Mouse (Mus musculus) gastrocnemius, adult 18-20 months (tissue): ENCODE data around the gene Pkhd1. TPM values are rescaled to one million over a fixed set of nuclear protein-coding genes. Genes with fewer than 3 reads are reported as not detected.
"Not testable (repeated sequence)": the region's sequence is repeated elsewhere in the genome, so short reads cannot be mapped to it uniquely, and the experiment has no call there.

Source experiments
- DNase-seq: peaks from one replicate; pipeline ENCODE4 v3.0.0; 2021; ENCODE audit warnings: low spot score
- total RNA-seq, 2 experiments: library from RNA; stranded (reverse); gene quantifications; 2 replicates each; pipeline ENCODE4 v1.2.3; 2021

Gene Pkhd1
- total RNA-seq, 2 experiments from 2014 or later = 0.05 to 0.09 TPM

GRCm38 (mm10) chr1:20301631-20302030, 316.2 kb downstream of the Pkhd1 start:
- no peak for DNase-seq

DNA sequence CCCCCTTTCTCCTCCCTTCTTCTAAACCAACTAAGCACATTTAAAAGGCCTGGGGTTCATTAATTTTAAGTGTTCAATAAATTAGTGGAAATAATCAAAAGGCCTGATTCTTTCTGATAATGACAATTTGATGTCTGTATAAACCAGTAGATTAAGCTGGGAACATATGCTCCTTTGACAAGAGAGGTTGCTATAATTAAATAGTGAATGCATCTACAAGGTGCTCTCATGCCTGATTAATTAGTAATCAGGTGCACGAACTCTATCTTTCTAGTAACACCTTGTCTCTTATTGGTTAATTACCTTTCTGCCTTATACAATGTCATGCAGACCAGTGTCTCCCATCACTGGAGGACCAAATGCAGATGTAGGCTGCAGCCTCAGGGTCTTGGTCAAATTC, 329.2 kb downstream of the Pkhd1 start:
- no peak for DNase-seq

GRCm38 (mm10) chr1:20260403-20260802, 357.5 kb downstream of the Pkhd1 start:
- DNase-seq = no peak

DNA sequence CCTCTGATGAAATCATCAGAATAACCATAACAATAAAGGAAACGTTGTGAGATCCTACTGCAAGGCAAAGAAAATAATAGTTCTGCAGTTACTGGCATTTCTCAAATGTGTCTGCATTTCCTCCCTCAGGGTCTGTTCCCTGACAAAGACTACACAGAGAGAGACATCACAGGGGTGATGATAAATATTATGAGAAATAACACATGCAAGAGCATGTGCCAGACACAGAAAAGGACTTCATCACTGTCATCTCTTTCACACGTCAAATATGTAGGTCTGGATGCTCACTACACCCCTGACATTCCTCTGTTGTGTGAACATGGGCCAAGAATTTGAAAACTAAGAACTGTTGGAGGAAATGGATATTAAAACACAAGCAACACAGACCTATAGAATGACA, 369.7 kb downstream of the Pkhd1 start:
- DNase-seq = no peak

DNA sequence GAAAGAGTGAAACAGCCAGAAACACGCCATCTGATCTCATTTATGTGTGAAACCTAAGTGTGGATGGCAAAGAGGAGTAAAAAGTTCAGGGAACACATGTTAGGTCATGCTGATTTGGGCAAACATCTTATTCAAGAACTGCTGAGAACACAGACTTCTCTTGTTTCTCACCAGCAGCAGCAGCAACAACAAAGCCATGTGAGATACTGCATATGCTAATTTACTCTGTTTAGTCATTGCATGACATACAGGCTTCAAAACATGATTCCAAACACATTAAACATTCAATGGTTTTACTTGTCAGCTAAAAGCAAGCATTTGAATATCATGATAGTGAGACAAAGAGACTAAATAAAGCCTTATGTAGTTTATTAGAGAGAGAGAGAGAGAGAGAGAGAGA, 401.2 kb downstream of the Pkhd1 start:
- no peak for DNase-seq

GRCm38 (mm10) chr1:20190444-20190843, 427.4 kb downstream of the Pkhd1 start:
- DNase-seq = no peak

- no peak for DNase-seq
Measured at GRCm38 (mm10) chr1:20180157-20180556, 437.7 kb downstream of the Pkhd1 start.

DNA sequence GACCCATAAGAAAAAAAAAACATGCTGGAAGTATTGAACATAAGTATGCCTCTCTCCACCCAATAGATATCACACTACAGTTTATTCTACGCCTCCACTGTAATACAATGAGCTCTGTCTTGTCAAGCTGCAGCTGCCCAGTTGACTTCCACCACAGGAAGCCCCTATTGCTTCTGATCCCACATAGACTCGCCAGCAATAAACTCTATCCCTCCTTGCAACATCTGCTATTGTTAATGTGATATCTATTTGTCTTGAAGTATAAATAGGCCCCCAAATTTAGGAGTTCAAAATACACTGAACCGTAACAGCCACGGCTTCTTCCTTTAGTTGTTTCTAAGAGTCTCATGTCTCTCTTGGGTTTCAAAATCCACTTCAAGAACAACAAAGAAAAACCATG, 446.7 kb downstream of the Pkhd1 start:
- no peak for DNase-seq

DNA sequence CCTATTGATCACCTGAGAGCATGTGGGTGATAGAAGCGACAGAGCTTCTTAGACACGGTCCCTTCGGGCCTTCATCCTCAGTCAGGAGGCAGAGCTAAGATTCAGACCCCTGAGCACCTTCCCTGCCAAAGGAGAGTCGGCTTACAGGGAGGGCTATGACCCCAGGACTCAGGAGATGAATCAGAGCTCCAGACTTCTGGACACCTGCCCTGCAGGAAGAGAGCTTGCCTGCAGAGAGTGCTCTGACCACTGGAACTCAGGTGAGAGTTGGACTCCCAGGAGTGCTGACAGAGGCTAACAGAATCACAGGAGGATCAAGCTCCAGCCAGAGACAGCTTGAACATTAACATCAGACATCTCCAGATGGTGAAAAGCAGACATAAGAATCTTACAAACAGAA, 467.2 kb downstream of the Pkhd1 start:
- not testable (repeated sequence) for DNase-seq

GRCm38 (mm10) chr1:20150016-20150415, 467.8 kb downstream of the Pkhd1 start:
- no peak for DNase-seq

- no peak for DNase-seq
Measured at GRCm38 (mm10) chr1:20136205-20136604, 481.7 kb downstream of the Pkhd1 start.

- DNase-seq = no peak
Measured at GRCm38 (mm10) chr1:20135065-20135618, 482.7 kb downstream of the Pkhd1 start.

DNA sequence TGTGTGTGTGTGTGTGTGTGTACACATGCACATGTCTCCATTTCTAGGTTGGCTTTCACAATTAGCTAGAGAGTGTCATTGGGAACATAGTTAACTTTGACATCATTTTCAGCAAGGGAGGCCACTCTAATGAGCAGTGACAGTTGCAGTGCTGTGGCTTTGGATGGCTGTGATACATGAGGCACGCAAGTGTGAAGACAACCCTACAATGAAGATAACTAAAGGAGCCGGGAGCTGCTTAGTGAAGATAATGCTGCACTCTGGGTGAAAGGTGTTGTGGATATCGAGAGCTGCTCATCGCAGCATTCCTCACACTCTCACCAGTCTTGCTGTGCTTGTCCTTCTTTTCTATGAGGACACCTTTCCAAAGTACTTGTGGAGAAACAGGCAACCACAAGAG, 484.2 kb downstream of the Pkhd1 start:
- no peak for DNase-seq

- DNase-seq = no peak
Measured at GRCm38 (mm10) chr1:20131786-20132596, 485.9 kb downstream of the Pkhd1 start.

DNA sequence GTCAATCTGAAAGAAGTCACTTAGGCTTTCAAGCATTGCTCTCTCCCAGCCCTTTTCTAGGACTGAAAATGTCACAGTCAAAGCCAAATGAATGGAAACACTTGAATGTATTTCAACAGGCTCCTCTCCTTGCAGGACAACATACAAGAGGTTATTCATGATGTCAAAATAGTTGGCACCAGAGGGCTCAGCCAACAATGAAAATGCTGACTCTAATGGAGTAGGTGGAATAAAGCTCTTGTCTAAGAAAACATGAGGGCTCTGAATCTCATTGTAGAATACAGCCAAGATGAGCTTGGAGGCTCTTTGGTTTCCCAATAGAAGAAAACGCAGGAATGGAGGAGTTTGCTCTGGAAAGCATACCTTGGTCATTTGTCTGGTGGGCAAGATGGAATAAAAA, 500.5 kb downstream of the Pkhd1 start:
- no peak for DNase-seq

GRCm38 (mm10) chr1:20069733-20070132, 548.1 kb downstream of the Pkhd1 start:
- DNase-seq = peak; percentile 14

GRCm38 (mm10) chr1:20058245-20058644, 559.6 kb downstream of the Pkhd1 start:
- DNase-seq = peak; percentile 61

GRCm38 (mm10) chr1:20039389-20039788, 578.5 kb downstream of the Pkhd1 start:
- DNase-seq = no peak

DNA sequence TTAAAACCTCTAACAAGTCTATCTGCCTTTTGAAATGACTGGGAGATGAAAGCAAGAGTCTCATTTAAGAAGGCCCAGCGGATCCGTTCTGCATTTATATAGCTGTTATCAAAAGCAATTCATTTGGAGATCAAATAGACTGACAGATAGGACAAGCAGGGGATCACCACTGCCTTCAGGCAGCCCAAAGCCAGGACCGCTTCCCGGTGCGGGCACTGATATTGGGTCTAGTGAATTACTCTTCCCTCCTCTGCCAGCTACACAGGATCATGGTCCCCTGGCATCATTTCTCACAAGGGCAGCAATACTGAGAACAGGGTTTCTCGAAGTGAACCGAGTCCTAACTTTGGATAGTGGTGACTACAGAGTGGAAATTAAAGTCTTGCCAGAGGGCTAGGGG, 582.6 kb downstream of the Pkhd1 start:
- no peak for DNase-seq

- no peak for DNase-seq
Measured at GRCm38 (mm10) chr1:20018198-20018925, 599.5 kb downstream of the Pkhd1 start.

DNA sequence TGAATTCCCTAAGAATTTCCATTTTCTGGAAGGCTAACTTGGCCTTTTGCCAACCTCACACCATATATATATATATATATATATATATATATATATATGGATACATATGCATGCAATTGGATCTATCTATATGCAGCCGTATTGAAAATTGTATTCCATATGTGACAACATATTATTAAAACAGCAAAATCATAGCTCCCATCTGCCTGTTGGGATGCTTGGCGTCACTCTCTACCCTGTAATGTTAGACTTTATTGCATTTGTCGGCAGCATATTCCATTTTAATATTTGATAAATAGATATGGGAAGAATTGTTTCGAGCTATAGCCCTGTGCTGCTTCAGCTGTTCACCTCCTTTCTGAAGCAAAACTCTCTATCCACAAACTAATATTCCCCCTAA, 600.2 kb downstream of the Pkhd1 start:
- no peak for DNase-seq
